Mouse (Mus musculus) CH12.LX (cell line): ENCODE data around the gene Flot2. TPM values are rescaled to one million over a fixed set of nuclear protein-coding genes. Genes with fewer than 3 reads are reported as not detected.

Experiments used
- DNase-seq: peaks from one replicate; pipeline ENCODE4 v3.0.0-alpha.2; 2013; ENCODE audit errors: extremely low read depth
- H3K27ac ChIP-seq: 2 replicates; pipeline ENCODE4 v1.5.1; 2012; ENCODE audit warnings: low read depth, mild to moderate bottlenecking, control low read depth, moderate library complexity; ENCODE audit not compliant: insufficient read depth
- H3K27me3 ChIP-seq: replicated peaks from 2 replicates; pipeline ENCODE3; 2012; ENCODE audit warnings: inconsistent platforms
- H3K36me3 ChIP-seq, 2 experiments: replicated peaks in 1 of 2; 2 replicates each; pipeline versions ENCODE3 to v1.6.1; 2012; ENCODE audit warnings: inconsistent platforms in 1 of 2, low read length in 1 of 2, mild to moderate bottlenecking in 1 of 2, mixed read lengths in 1 of 2, moderate library complexity in 1 of 2; ENCODE audit not compliant: control insufficient read depth in 1 of 2, insufficient read depth in 1 of 2
- H3K4me1 ChIP-seq, 2 experiments: 2 replicates each; pipeline ENCODE4 v1.6.1; 2012; ENCODE audit warnings: inconsistent platforms in 1 of 2, moderate library complexity in 1 of 2; ENCODE audit not compliant: insufficient read depth in 2 of 2, control insufficient read depth in 1 of 2
- H3K4me2 ChIP-seq: 2 replicates; pipeline ENCODE4 v1.6.1; 2012; ENCODE audit warnings: low read depth, mild to moderate bottlenecking, control low read depth; ENCODE audit not compliant: poor library complexity, insufficient read depth, severe bottlenecking
- H3K4me3 ChIP-seq, 3 experiments: fragments of 150-350 bp in 1 of 3; sonication (generic) in 1 of 3; replicated peaks in 1 of 3; 2 replicates each; pipeline versions ENCODE3 to v1.5.1; 2011 to 2012; ENCODE audit warnings: low read depth in 2 of 3, low read length in 2 of 3, mild to moderate bottlenecking in 2 of 3, moderate library complexity in 2 of 3, control low read depth in 1 of 3, improper control_type of control experiment in 1 of 3, inconsistent platforms in 1 of 3, mixed read lengths in 1 of 3; ENCODE audit not compliant: poor library complexity in 1 of 3
- H3K79me2 ChIP-seq: replicated peaks from 2 replicates; pipeline ENCODE4 v1.6.1; 2012; ENCODE audit warnings: mild to moderate bottlenecking, moderate library complexity; ENCODE audit not compliant: control insufficient read depth, poor library complexity, insufficient read depth, severe bottlenecking; ENCODE audit errors: extremely low read depth
- H3K9ac ChIP-seq: 2 replicates; pipeline ENCODE4 v1.6.1; 2012; ENCODE audit warnings: low read depth, mild to moderate bottlenecking, control low read depth, moderate library complexity; ENCODE audit not compliant: insufficient read depth
- H3K9me3 ChIP-seq: replicated peaks from 2 replicates; pipeline ENCODE3; 2012; ENCODE audit warnings: low read length, inconsistent platforms, mixed read lengths
- BHLHE40 ChIP-seq: IDR thresholded peaks from 2 replicates; pipeline ENCODE4 v1.6.1; 2011; ENCODE audit warnings: mild to moderate bottlenecking, low read depth, low read length, improper control_type of control experiment
- CHD1 ChIP-seq: IDR thresholded peaks from 2 replicates; pipeline ENCODE4 v1.6.1; 2012; ENCODE audit warnings: low read depth, low read length, improper control_type of control experiment, inconsistent platforms
- CTCF ChIP-seq, 2 experiments: IDR thresholded peaks in 1 of 2; conservative IDR thresholded peaks in 1 of 2; 2 replicates each; pipeline ENCODE4 v1.5.1; 2011 to 2012; ENCODE audit warnings: low read depth in 2 of 2, low read length in 2 of 2, improper control_type of control experiment in 1 of 2, inconsistent platforms in 1 of 2, mild to moderate bottlenecking in 1 of 2, moderate library complexity in 1 of 2
- E2F4 ChIP-seq: IDR thresholded peaks from 2 replicates; pipeline ENCODE4 v1.6.1; 2011; ENCODE audit warnings: low read depth, low read length, improper control_type of control experiment; ENCODE audit not compliant: insufficient replicate concordance
- ELF1 ChIP-seq: IDR thresholded peaks from 2 replicates; pipeline ENCODE4 v1.6.1; 2014; ENCODE audit warnings: low read depth, mild to moderate bottlenecking, inconsistent platforms, low read length, improper control_type of control experiment
- EP300 ChIP-seq: IDR thresholded peaks from 2 replicates; pipeline ENCODE4 v1.6.1; 2011; ENCODE audit warnings: low read length, improper control_type of control experiment
- ETS1 ChIP-seq: conservative IDR thresholded peaks from 2 replicates; pipeline ENCODE4 v1.6.1; 2012; ENCODE audit warnings: low read depth, mild to moderate bottlenecking, inconsistent platforms, low read length, improper control_type of control experiment, moderate library complexity
- HCFC1 ChIP-seq: IDR thresholded peaks from 2 replicates; pipeline ENCODE4 v1.6.1; 2012; ENCODE audit warnings: low read depth, mild to moderate bottlenecking, inconsistent platforms, low read length, improper control_type of control experiment
- JUN ChIP-seq: IDR thresholded peaks from 2 replicates; pipeline ENCODE4 v1.6.1; 2011; ENCODE audit warnings: low read depth, mild to moderate bottlenecking, low read length, improper control_type of control experiment, moderate library complexity; ENCODE audit not compliant: insufficient read depth
- JUND ChIP-seq: conservative IDR thresholded peaks from 2 replicates; pipeline ENCODE4 v1.6.1; 2011; ENCODE audit warnings: low read depth, low read length, improper control_type of control experiment
- KAT2A ChIP-seq: IDR thresholded peaks from 2 replicates; pipeline ENCODE4 v1.6.1; 2012; ENCODE audit warnings: low read length, improper control_type of control experiment, inconsistent platforms; ENCODE audit not compliant: insufficient replicate concordance
- MAFK ChIP-seq: IDR thresholded peaks from 2 replicates; pipeline ENCODE4 v1.6.1; 2011; ENCODE audit warnings: low read length, improper control_type of control experiment; ENCODE audit not compliant: insufficient replicate concordance
- MAZ ChIP-seq: IDR thresholded peaks from 2 replicates; pipeline ENCODE4 v1.6.1; 2012; ENCODE audit warnings: low read depth, mild to moderate bottlenecking, inconsistent platforms, low read length, improper control_type of control experiment, moderate library complexity
- MEF2A ChIP-seq: IDR thresholded peaks from 2 replicates; pipeline ENCODE4 v1.6.1; 2014; ENCODE audit warnings: low read depth, mild to moderate bottlenecking, inconsistent platforms, low read length, improper control_type of control experiment, borderline replicate concordance
- MYC ChIP-seq: IDR thresholded peaks from 2 replicates; pipeline ENCODE4 v1.6.1; 2011; ENCODE audit warnings: low read depth, mild to moderate bottlenecking, improper control_type of control experiment, low read length
- POLR2A ChIP-seq: IDR thresholded peaks from 2 replicates; pipeline ENCODE4 v1.6.1; 2011; ENCODE audit warnings: low read depth, mild to moderate bottlenecking, improper control_type of control experiment, low read length
- POLR2AphosphoS2 ChIP-seq: IDR thresholded peaks from 2 replicates; pipeline ENCODE4 v1.6.1; 2011; ENCODE audit warnings: low read depth, low read length, improper control_type of control experiment
- SIN3A ChIP-seq: IDR thresholded peaks from 2 replicates; pipeline ENCODE4 v1.6.1; 2012; ENCODE audit warnings: low read length, improper control_type of control experiment, inconsistent platforms
- SMC3 ChIP-seq: IDR thresholded peaks from 2 replicates; pipeline ENCODE4 v1.6.1; 2011; ENCODE audit warnings: low read depth, low read length, improper control_type of control experiment
- TBP ChIP-seq: conservative IDR thresholded peaks from 2 replicates; pipeline ENCODE4 v1.6.1; 2011; ENCODE audit warnings: low read depth, low read length, improper control_type of control experiment
- USF2 ChIP-seq: conservative IDR thresholded peaks from 2 replicates; pipeline ENCODE4 v1.6.1; 2011; ENCODE audit warnings: low read depth, low read length, improper control_type of control experiment
- ZC3H11A ChIP-seq: IDR thresholded peaks from 2 replicates; pipeline ENCODE4 v1.6.1; 2012; ENCODE audit warnings: low read depth, mild to moderate bottlenecking, inconsistent platforms, low read length, improper control_type of control experiment
- ZKSCAN1 ChIP-seq: IDR thresholded peaks from 2 replicates; pipeline ENCODE4 v1.6.1; 2012; ENCODE audit warnings: low read depth, inconsistent platforms, low read length, improper control_type of control experiment, borderline replicate concordance
- dilution Hi-C: fragments of 300-500 bp; cut with MboI; formaldehyde crosslinking; loops from 2 replicates; pipeline ENCODE4 v1.14.3; 2020; ENCODE audit warnings: low sequenced_read_pairs; ENCODE audit not compliant: extremely low pct_unique_long_range_greater_than_20kb, extremely low pct_ligation_motif_present
- in situ Hi-C: fragments of 300-500 bp; cut with MboI; formaldehyde crosslinking; loops from 3 replicates; pipeline ENCODE4 v1.14.3; 2019; ENCODE audit warnings: low sequenced_read_pairs, low pct_ligation_motif_present, low pct_unique_long_range_greater_than_20kb, mixed read lengths
- polyA plus RNA-seq: library from polyadenylated mRNA; unstranded; fragments of >175 nt; gene quantifications from 2 replicates; pipeline ENCODE4 v1.2.1, GENCODE M21; 2012; ENCODE audit warnings: low read depth; ENCODE audit not compliant: insufficient read length
- total RNA-seq, 2 experiments: library from RNA; depleted of rRNA; stranded (reverse); fragments of 300-350 nt in 1 of 2; fragments of >200 nt in 1 of 2; gene quantifications; 2 replicates each; pipeline ENCODE4 v1.2.3; 2012 to 2014

Flot2 gene
- total and polyA plus RNA-seq, 3 experiments: 5.2 to 14.7 (median 13.4) TPM

- Histone ChIP-seq H3K9me3 (no peaks in the 10 kb centered on the region), H3K4me1 (peaks cover 3 to 16% of the 10 kb centered on the region in 2 experiments; a peak in 3 of 4 replicates), H3K9ac (no peak overlapping the region), H3K36me3 (peaks cover 0 to 12% of the 10 kb centered on the region in 2 experiments), H3K4me2 (no peak overlapping the region), H3K79me2 (no peaks in the 10 kb centered on the region), H3K27ac (no peak overlapping the region), H3K27me3 (no peaks in the 10 kb centered on the region), H3K4me3 (peak overlapping the region in 2 of 3 experiments; percentile 41 to 46)
- dilution Hi-C loops (no loop called here), in situ Hi-C loops (no loop called here)
- no peak for DNase-seq
- TF ChIP-seq MAFK (peak; percentile 98), POLR2A (no peak)
Measured at GRCm38 (mm10) chr11:78087756-78088281, 50.1 kb downstream of the Flot2 start.

DNA sequence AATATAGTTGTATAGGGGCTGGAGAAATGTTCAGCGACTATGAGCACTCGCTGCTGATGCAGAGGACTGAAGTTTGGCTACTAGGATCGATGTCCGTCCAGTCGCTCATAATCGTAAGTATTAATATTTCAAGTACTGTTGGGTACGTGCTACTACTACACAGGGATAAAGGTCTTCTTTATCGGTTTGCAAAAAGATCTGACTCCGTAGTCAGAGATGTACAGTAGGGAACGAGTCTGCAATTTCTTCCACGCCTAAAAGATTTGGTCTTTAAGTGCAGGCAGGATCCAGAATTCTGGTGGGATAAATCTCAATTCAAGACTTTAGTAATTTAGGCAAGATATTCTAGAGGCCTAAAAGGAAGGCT, 56.4 kb downstream of the Flot2 start:
- peak overlapping the region; percentile 52 for H3K4me2 ChIP-seq
- H3K27me3 ChIP-seq: no peaks in the 10 kb centered on the region
- dilution Hi-C loops: no loop called here
- H3K9ac ChIP-seq: peak overlapping the region; percentile 88
- no peak for DNase-seq
- TF ChIP-seq E2F4 (no peak), MYC (0 out of 2 replicates have a peak, but pooled peaks have one; percentile 8), HCFC1 (no peak), EP300 (no peak)
- in situ Hi-C loops: no loop called here
- peak overlapping the region; percentile 12 to 78 (median 52) for H3K4me3 ChIP-seq
- H3K9me3 ChIP-seq: no peaks in the 10 kb centered on the region
- H3K79me2 ChIP-seq: peaks cover 44% of the 10 kb centered on the region
- no peak overlapping the region for H3K27ac ChIP-seq
- peaks cover 4 to 27% of the 10 kb centered on the region in 2 experiments; a peak in 3 of 4 replicates for H3K4me1 ChIP-seq
- peaks cover 2 to 33% of the 10 kb centered on the region in 2 experiments for H3K36me3 ChIP-seq

DNA sequence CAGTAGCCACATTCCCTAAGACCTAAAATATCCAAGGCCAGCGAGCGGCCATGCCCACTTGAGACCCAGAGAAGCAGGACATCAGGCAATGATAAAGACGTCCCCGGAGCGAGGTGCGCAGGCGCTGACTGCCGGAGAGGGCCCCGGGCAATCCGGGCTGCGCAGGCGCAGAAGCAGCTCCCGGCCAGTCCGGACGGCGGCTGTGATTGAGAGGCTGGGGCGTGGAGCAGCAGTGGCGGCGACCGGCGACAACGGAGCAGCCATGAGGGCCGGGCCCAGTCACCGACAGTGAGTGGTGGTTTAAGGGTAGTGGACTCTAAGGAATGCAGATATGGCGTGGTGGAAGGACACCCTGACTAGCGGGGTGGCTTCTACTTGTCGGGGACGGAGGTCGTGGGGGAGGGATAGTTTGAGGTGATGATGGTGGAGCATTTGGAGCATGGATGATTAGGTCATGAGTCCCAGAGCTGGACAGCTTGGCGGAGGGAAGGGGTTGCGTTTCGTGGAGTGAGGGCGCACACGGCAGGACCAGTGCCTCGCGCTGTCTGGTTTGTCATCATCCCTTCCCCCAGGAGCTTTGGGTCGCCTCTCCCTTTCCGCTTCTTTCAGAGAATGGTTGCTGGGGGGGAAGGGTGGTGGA, 56.9 kb downstream of the Flot2 start, which contains the start of gene Fam222b:
Gene Fam222b (plus strand): TSS at position 157 of the 640 bp plus-strand sequence.
- dilution Hi-C loops (no loop called here), in situ Hi-C loops (no loop called here)
- Histone ChIP-seq H3K9me3 (no peaks in the 10 kb centered on the region), H3K27me3 (no peaks in the 10 kb centered on the region), H3K4me2 (peak within 1 kb of the TSS; percentile 94), H3K4me1 (peaks cover 4 to 27% of the 10 kb centered on the region in 2 experiments; a peak in 3 of 4 replicates), H3K79me2 (peaks cover 48% of the 10 kb centered on the region), H3K4me3 (peak within 1 kb of the TSS; percentile 78 to 97 (median 90)), H3K27ac (peak within 1 kb of the TSS; percentile 46), H3K9ac (peak within 1 kb of the TSS; percentile 88), H3K36me3 (peaks cover 3 to 34% of the 10 kb centered on the region in 2 experiments)
- DNase-seq: peak; percentile 94
- peak; percentile 11; the same call in 1 of the 2 replicates for TF ChIP-seq ETS1
- peak; percentile 72; the same call in 1 of the 2 replicates for TF ChIP-seq MAZ
- 0 out of 2 replicates have a peak, but pooled peaks have one; percentile 50 for TF ChIP-seq MEF2A
- TF ChIP-seq JUN: no peak
- no peak for TF ChIP-seq MAFK
- TF ChIP-seq ZKSCAN1: no peak
- TF ChIP-seq SMC3: 0 out of 2 replicates have a peak, but pooled peaks have one; percentile 6
- TF ChIP-seq USF2: no peak
- 0 out of 2 replicates have a peak, but pooled peaks have one; percentile 39 for TF ChIP-seq BHLHE40
- no peak for TF ChIP-seq CTCF (conservative IDR thresholded peaks at IDR 0.05 in 1 of 2, IDR thresholded peaks at IDR 0.05 in 1 of 2; ENCODE audit: low read depth in 2 of 2, low read length in 2 of 2)
- TF ChIP-seq JUND: no peak
- TF ChIP-seq KAT2A: 0 out of 2 replicates have a peak, but pooled peaks have one; percentile 25
- TF ChIP-seq TBP: peak; percentile 74
- peak; percentile 88; the same call in 1 of the 2 replicates for TF ChIP-seq CHD1
- TF ChIP-seq EP300: no peak
- peak; percentile 91 for TF ChIP-seq SIN3A
- TF ChIP-seq ELF1: peak; percentile 54; the same call in 1 of the 2 replicates
- no peak for TF ChIP-seq ZC3H11A
- TF ChIP-seq POLR2AphosphoS2: peak; percentile 94
